Mouse (Mus musculus): ENCODE measurements around the gene Ttyh3. TPM values are rescaled to one million over a fixed set of nuclear protein-coding genes. Genes with fewer than 3 reads are reported as not detected.

Ttyh3 gene
- polyA plus RNA-seq, 1 experiment = 72.5 TPM

DNA sequence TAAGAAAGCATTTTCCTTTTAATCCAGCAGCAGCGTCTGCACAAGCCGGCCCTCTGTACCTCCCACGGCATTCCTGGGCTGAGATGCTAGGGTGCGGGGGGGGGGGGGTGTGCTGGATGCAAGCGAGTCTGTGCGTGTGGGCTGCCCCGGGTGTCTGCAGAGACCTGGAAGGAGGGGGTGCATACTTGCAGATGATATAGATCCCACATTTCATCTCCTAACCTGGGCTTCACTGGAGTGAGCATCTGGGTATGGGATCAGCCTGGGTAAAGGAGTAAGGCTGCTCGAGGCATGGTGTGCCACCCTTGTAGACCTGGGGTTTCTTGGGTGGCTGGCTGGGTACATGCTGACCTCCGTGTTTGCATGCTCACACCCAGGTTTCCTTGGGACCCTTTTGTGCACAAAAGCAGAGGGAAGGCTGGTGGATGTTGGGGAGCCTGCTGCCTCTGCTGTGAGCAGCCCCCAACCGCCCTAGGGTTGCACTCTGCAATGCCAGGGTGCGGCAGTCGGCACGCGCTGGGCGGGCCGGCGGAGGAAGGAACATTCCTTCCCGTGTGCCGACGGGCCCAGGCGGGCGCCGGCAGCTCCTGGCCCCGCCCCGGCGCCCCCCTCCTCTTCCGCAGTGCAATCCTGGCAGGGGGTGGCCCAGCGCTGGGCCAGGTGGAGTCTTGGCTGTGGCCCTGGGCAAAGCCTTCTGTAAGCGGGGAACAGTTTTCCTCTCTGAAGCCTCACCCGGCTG, 38.4 kb downstream of the Ttyh3 start:
- WGBS = 2% methylated on average over 29 of the region's 30 CpGs
- Histone ChIP-seq H3K36me3 (ENCODE audit: control insufficient read depth, insufficient read depth, low read length) (peaks cover 7% of the 10 kb centered on the region; the same call in 1 of the 2 replicates), H3K27me3 (ENCODE audit: control insufficient read depth, insufficient read depth, low read length) (peaks cover 11% of the 10 kb centered on the region; the same call in 1 of the 2 replicates), H3K4me3 (ENCODE audit: low read depth, low read length) (peak overlapping the region; percentile 77), H3K4me1 (ENCODE audit: control insufficient read depth, insufficient read depth, insufficient read length, low read length) (peaks cover 37% of the 10 kb centered on the region), H3K27ac (ENCODE audit: insufficient read depth, low read depth, low read length) (peak overlapping the region; percentile 78)
- no peak for TF ChIP-seq CTCF (IDR thresholded peaks at IDR 0.05; ENCODE audit: extremely low read depth, insufficient read length, insufficient replicate concordance, low read depth, low read length)
- TF ChIP-seq POLR2A (IDR thresholded peaks at IDR 0.05; ENCODE audit: low read depth, low read length) = no peak

DNA sequence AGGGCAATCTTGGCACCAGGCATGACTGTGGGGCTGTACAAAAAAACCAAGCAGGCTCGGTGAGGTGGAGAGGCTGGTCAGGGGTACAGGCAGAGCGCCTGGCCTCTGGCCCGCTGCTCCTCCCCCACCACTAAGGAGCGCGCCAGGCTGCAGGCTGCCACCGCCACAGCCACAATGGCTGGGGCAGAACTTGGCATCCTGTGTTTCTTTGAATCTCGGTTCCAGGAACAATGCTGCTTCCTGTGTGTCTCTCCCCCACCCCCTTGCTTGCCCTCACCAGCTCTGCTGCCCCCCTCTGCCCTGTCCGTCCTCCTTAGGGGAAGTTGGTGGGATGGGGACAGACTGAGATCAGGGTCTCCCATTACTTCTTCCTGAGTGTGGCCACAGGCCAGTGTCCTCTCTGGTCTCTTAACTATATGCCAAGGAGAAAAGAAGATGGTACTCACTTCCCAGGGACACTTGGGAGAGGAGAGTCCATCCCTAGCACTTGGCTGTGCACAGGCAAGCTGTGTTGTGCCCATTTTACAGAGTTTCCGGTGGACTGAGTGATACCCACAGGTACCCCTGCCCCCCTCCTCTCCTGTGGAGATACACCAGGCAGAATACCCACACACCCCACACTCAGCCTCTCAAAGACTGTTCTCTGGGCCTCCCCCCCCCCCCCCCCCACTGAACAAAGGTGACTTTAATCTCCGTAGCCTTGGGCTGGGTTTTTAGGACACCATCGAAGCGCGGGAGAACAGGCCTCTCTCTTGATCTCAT, 39.1 kb downstream of the Ttyh3 start:
- H3K4me1 ChIP-seq (ENCODE audit: control insufficient read depth, insufficient read depth, insufficient read length, low read length) = peaks cover 37% of the 10 kb centered on the region
- peak overlapping the region; percentile 3; the same call in 1 of the 2 replicates for H3K27ac ChIP-seq (ENCODE audit: insufficient read depth, low read depth, low read length)
- H3K4me3 ChIP-seq (ENCODE audit: low read depth, low read length) = peak overlapping the region; percentile 77
- H3K36me3 ChIP-seq (ENCODE audit: control insufficient read depth, insufficient read depth, low read length) = peaks cover 7% of the 10 kb centered on the region; the same call in 1 of the 2 replicates
- TF ChIP-seq CTCF (IDR thresholded peaks at IDR 0.05; ENCODE audit: extremely low read depth, insufficient read length, insufficient replicate concordance, low read depth, low read length) = no peak
- no peak for TF ChIP-seq POLR2A (IDR thresholded peaks at IDR 0.05; ENCODE audit: low read depth, low read length)
- 9% methylated on average over 13 of the region's 13 CpGs for WGBS
- peaks cover 11% of the 10 kb centered on the region; the same call in 1 of the 2 replicates for H3K27me3 ChIP-seq (ENCODE audit: control insufficient read depth, insufficient read depth, low read length)

DNA sequence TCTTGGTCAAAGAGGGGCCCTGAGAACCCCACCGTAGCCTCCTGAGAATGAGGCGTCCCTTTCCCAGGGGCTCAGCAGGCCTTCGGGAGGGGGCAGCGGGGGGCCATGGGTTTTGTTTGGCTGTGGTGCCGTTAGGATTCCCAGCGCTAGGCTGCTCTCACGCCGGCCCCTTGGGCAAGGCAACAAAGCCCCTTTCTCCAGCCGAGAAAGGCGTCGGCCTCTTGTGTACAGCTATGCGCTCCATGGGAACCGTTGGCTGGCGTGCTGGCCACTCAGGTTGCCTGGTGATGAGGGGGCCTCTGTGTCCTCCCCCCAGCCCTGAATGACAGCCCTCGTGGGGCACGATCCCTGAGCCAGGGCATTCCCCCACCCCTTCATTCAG, 40.2 kb downstream of the Ttyh3 start:
- Histone ChIP-seq H3K27ac (ENCODE audit: insufficient read depth, low read depth, low read length) (peak overlapping the region; percentile 25; the same call in 1 of the 2 replicates), H3K4me3 (ENCODE audit: low read depth, low read length) (peak overlapping the region; percentile 77), H3K36me3 (ENCODE audit: control insufficient read depth, insufficient read depth, low read length) (peaks cover 7% of the 10 kb centered on the region; the same call in 1 of the 2 replicates), H3K27me3 (ENCODE audit: control insufficient read depth, insufficient read depth, low read length) (peaks cover 11% of the 10 kb centered on the region; the same call in 1 of the 2 replicates), H3K4me1 (ENCODE audit: control insufficient read depth, insufficient read depth, insufficient read length, low read length) (peaks cover 37% of the 10 kb centered on the region)
- WGBS = 2% methylated on average over 16 of the region's 16 CpGs
- TF ChIP-seq POLR2A (IDR thresholded peaks at IDR 0.05; ENCODE audit: low read depth, low read length) (no peak), CTCF (IDR thresholded peaks at IDR 0.05; ENCODE audit: extremely low read depth, insufficient read length, insufficient replicate concordance, low read depth, low read length) (no peak)

DNA sequence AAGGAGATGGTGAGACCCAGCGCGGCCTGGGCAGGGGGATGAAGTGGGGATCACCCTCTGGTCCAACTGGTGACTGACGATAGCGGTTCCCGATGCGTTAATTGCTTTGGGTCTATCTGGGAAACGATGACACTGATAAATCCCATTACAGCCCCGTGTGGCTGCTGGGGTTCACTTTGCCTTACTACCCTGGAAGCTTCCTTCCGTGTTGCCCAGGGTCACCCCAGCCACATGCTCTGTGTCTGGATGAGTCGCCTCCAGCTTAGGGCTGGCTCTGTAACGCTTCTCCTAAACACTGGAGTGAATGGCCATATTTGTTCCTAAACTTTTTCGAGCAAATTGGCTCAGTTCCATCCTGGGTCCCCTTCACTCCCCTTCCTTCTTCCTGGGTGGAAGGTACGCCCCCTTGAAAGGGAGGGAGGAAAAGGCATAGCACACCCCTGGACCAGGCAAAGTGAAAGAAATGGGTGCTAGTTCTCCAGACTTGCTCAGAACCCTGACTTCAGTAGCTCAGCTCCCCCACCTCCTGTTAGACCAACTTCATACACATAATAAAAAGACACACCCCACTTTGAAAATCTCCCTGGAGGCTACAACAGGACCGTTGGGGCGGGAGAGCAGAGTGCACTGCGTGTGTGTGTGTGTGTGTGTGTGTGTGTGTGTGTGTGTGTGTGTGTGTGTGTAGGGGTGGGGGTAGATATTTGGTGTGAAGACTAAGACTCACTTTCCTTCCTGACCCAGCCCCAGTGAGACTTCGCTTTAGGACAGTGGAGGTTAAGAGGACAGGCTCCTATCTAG, 40.8 kb downstream of the Ttyh3 start:
- H3K27me3 ChIP-seq (ENCODE audit: control insufficient read depth, insufficient read depth, low read length) = peaks cover 11% of the 10 kb centered on the region; the same call in 1 of the 2 replicates
- TF ChIP-seq POLR2A (IDR thresholded peaks at IDR 0.05; ENCODE audit: low read depth, low read length) (no peak), CTCF (IDR thresholded peaks at IDR 0.05; ENCODE audit: extremely low read depth, insufficient read length, insufficient replicate concordance, low read depth, low read length) (no peak)
- H3K4me3 ChIP-seq (ENCODE audit: low read depth, low read length) = peak overlapping the region; percentile 77
- peak overlapping the region; percentile 41 for H3K27ac ChIP-seq (ENCODE audit: insufficient read depth, low read depth, low read length)
- peaks cover 4% of the 10 kb centered on the region; the same call in 1 of the 2 replicates for H3K36me3 ChIP-seq (ENCODE audit: control insufficient read depth, insufficient read depth, low read length)
- peaks cover 37% of the 10 kb centered on the region for H3K4me1 ChIP-seq (ENCODE audit: control insufficient read depth, insufficient read depth, insufficient read length, low read length)
- 1% methylated on average over 17 of the region's 17 CpGs for WGBS

DNA sequence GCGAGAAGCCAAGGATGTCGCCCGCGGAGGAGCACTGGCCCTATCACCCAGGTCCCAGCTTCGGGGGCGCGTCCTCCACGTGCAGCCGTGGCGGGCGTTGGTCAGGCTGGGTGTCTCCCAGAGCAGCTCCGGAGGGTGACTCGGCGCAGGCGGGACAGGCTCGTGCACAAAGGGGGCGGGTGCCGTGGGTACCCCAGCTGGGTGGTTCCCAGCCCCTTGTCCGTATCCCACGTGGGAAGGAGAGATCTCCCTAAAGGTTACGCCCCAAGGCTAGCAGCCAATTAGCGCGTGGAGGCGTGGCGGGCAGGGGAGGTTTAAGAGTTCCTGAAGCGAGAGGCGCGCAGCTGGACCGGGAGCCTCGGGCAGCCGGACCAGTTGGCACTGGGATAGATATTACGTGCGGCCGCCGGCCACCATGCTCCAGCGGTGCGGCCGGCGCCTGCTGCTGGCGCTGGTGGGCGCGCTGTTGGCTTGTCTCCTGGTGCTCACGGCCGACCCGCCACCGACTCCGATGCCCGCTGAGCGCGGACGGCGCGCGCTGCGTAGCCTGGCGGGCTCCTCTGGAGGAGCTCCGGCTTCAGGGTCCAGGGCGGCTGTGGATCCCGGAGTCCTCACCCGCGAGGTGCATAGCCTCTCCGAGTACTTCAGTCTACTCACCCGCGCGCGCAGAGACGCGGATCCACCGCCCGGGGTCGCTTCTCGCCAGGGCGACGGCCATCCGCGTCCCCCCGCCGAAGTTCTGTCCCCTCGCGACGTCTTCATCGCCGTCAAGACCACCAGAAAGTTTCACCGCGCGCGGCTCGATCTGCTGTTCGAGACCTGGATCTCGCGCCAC, 41.6 kb downstream of the Ttyh3 start, which contains the start of gene Lfng:
Gene Lfng (plus strand): TSS at position 320 of the 835 bp plus-strand sequence.
- TF ChIP-seq CTCF (IDR thresholded peaks at IDR 0.05; ENCODE audit: extremely low read depth, insufficient read length, insufficient replicate concordance, low read depth, low read length) (no peak), POLR2A (IDR thresholded peaks at IDR 0.05; ENCODE audit: low read depth, low read length) (peak; percentile 89)

DNA sequence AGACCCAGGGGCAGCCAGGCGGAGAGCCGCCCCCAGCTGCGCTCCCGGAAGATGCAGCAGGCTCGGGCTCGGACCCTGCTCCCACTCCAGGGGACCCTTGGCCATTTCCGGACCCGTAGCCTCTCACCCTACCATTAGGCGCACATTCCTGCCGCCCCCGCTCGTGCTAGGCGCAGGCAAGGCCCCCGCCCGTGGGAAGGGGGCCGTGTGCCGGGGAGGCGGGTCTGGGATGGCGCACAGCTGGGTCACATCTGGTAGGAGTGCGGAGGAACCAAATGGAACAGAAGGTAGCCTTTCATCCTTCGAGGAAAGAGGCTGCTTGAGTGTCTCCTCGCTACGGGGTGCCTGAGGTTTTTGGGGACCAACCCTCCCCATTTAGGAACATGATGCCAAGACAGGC, 42.4 kb downstream of the Ttyh3 start:
- WGBS = 11% methylated on average over 23 of the region's 23 CpGs
- peaks cover 25% of the 10 kb centered on the region for H3K4me1 ChIP-seq (ENCODE audit: control insufficient read depth, insufficient read depth, insufficient read length, low read length)
- TF ChIP-seq CTCF (IDR thresholded peaks at IDR 0.05; ENCODE audit: extremely low read depth, insufficient read length, insufficient replicate concordance, low read depth, low read length) (no peak), POLR2A (IDR thresholded peaks at IDR 0.05; ENCODE audit: low read depth, low read length) (no peak)
- H3K27me3 ChIP-seq (ENCODE audit: control insufficient read depth, insufficient read depth, low read length) = peaks cover 11% of the 10 kb centered on the region; the same call in 1 of the 2 replicates
- no peak overlapping the region for H3K27ac ChIP-seq (ENCODE audit: insufficient read depth, low read depth, low read length)
- H3K36me3 ChIP-seq (ENCODE audit: control insufficient read depth, insufficient read depth, low read length) = no peaks in the 10 kb centered on the region
- peak overlapping the region; percentile 77 for H3K4me3 ChIP-seq (ENCODE audit: low read depth, low read length)

More for the DNA sequence above, 41.6 kb downstream of the Ttyh3 start, which contains the start of gene Lfng:
- H3K4me1 ChIP-seq (ENCODE audit: control insufficient read depth, insufficient read depth, insufficient read length, low read length) = peaks cover 32% of the 10 kb centered on the region
- peaks cover 11% of the 10 kb centered on the region; the same call in 1 of the 2 replicates for H3K27me3 ChIP-seq (ENCODE audit: control insufficient read depth, insufficient read depth, low read length)
- WGBS = under 1% methylated on average over 91 of the region's 91 CpGs
- peak within 1 kb of the TSS; percentile 77 for H3K4me3 ChIP-seq (ENCODE audit: low read depth, low read length)
- H3K27ac ChIP-seq (ENCODE audit: insufficient read depth, low read depth, low read length) = peak within 1 kb of the TSS; percentile 41
- H3K36me3 ChIP-seq (ENCODE audit: control insufficient read depth, insufficient read depth, low read length) = no peaks in the 10 kb centered on the region

Measured in small intestine, adult 2 months (tissue).